Mouse (Mus musculus) B cell, adult 2 months (primary cell): Measurements from ENCODE around the gene Gm16451.
"Not testable (repeated sequence)": the region's sequence is repeated elsewhere in the genome, so short reads cannot be mapped to it uniquely, and the experiment has no call there.

Experiments used
- DNase-seq, 2 experiments: peaks; one replicate each; pipeline ENCODE4 v3.0.0; 2022

Gm16451 gene

GRCm38 (mm10) chr7:22118145-22118544 lies at the start of gene Gm16451:
Gene Gm16451, minus strand, starts transcription at chr7:22118245.
- not testable (repeated sequence) for DNase-seq

- DNase-seq: not testable (repeated sequence)
Observed at GRCm38 (mm10) chr7:22163935-22164334, 45.9 kb upstream of the Gm16451 start, which contains the start of gene Vmn1r142. Gene Vmn1r142, minus strand, starts transcription at chr7:22164035.

- DNase-seq: not testable (repeated sequence)
Observed at GRCm38 (mm10) chr7:22134641-22135040, 16.6 kb upstream of the Gm16451 start, which contains the start of gene Gm10666. Gene Gm10666, minus strand, starts transcription at chr7:22134741.

- DNase-seq: not testable (repeated sequence)
Observed at GRCm38 (mm10) chr7:22068757-22069156, 49.3 kb downstream of the Gm16451 start, which contains the start of gene Vmn1r139. Gene Vmn1r139, plus strand, starts transcription at chr7:22069057.
